Comparison of ENCODE assay signal across 8 mouse cellular contexts in the genomic region with DNA sequence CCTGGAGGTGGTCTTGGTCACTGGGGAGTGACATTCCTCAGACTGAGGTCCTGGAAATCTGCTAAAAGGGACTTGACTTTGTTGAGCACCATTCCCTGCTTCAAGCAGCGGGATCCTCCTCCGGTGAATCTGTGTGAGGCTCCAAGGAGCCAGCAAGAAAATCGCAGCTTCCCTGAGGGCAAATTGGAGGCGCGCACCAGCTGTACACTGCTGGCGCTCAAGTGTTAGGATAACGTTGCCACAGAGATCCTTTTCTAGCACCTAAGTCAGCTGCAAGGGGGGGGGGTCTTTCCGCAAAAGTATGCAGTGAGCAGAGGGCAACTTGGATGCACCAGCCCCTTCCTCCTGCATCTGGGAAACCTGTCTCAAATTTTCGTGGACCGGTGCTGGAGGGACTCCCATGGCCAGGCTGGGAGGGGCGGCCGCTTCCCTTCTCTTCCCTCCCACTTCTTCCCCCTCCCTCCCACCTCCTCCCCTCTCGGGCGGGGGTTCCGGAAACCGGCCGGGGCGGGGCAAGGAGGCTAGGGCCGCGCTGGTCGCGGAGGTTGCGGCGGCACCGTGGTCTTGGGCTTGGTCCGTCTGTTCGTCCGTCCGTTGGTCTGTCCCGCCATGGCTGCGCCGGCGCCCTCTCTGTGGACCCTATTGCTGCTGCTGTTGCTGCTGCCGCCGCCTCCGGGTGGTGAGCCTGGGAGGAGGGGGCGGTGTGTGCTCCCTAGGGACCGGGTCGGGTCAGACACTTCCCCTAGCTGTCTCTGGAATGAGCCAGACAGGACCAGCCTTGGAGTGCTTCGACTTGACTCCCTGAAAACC. TPM values are rescaled to one million over a fixed set of nuclear protein-coding genes. Genes with fewer than 3 reads are reported as not detected.
DNase-seq lines count a peak whose midpoint lies in the region; ATAC-seq and TF ChIP-seq lines count a peak whose summit lies in the region.

Gene Shisa5, plus strand, starts transcription at position 480 of the 810 bp plus-strand sequence.

- H3K4me2 ChIP-seq in intestine, embryonic 16.5 days (ENCODE audit: low read depth, low read length): peak within 1 kb of the TSS; percentile 74
- peak within 1 kb of the TSS; percentile 81 for H3K4me2 ChIP-seq in limb, embryonic 14.5 days (replicated peaks; ENCODE audit: low read depth, low read length, severe bottlenecking)
- peak within 1 kb of the TSS; percentile 87 for H3K4me2 ChIP-seq in midbrain, embryonic 14.5 days (ENCODE audit: low read length)

- H3K27ac ChIP-seq in intestine, embryonic 16.5 days (ENCODE audit: low read length): peak within 1 kb of the TSS; percentile 93
- peak within 1 kb of the TSS; percentile 55 for H3K27ac ChIP-seq in limb, embryonic 14.5 days (replicated peaks; ENCODE audit: low read depth, low read length)
- H3K27ac ChIP-seq in midbrain, embryonic 14.5 days (replicated peaks; ENCODE audit: low read depth, low read length): no peak within 1 kb of the TSS

- no peaks in the 10 kb centered on the region for H3K9me3 ChIP-seq in intestine, embryonic 16.5 days (ENCODE audit: control insufficient read depth, low read length)
- no peaks in the 10 kb centered on the region for H3K9me3 ChIP-seq in limb, embryonic 14.5 days (ENCODE audit: control insufficient read depth, low read length)
- no peaks in the 10 kb centered on the region for H3K9me3 ChIP-seq in midbrain, embryonic 14.5 days (ENCODE audit: control insufficient read depth, low read length)

- WGBS in intestine, embryonic 16.5 days: under 1% methylated on average over 40 of the region's 40 CpGs
- 1% methylated on average over 36 of the region's 40 CpGs for WGBS in limb, embryonic 14.5 days
- WGBS in midbrain, embryonic 14.5 days: under 1% methylated on average over 40 of the region's 40 CpGs

- H3K4me1 ChIP-seq in intestine, embryonic 16.5 days (ENCODE audit: control insufficient read depth, insufficient read depth, low read length): peaks cover 30% of the 10 kb centered on the region
- peaks cover 13% of the 10 kb centered on the region; the same call in 1 of the 2 replicates for H3K4me1 ChIP-seq in limb, embryonic 14.5 days (ENCODE audit: control insufficient read depth, insufficient read depth, low read length)
- H3K4me1 ChIP-seq in midbrain, embryonic 14.5 days (ENCODE audit: control insufficient read depth, insufficient read depth, low read length): no peaks in the 10 kb centered on the region; the same call in 1 of the 2 replicates

- peak; percentile 27 for DNase-seq in right cerebral cortex, postnatal 25 days
- no peak for DNase-seq in right cerebral cortex, adult 18-20 months
- DNase-seq in embryo, embryonic 10 days (ENCODE audit: low spot score): peak; percentile 77
- peak; percentile 75 for DNase-seq in limb, embryonic 14.5 days (ENCODE audit: low spot score)
- DNase-seq in midbrain, embryonic 14.5 days: peak; percentile 71
- DNase-seq in testis, postnatal 10 days (ENCODE audit: low spot score): peak; percentile 87

- peak; percentile 96 for ATAC-seq in granulocyte monocyte progenitor cell, adult 5-6 weeks (replicated peaks; ENCODE audit: poor library complexity, severe bottlenecking)
- ATAC-seq in intestine, embryonic 16.5 days: peak; percentile 82
- ATAC-seq in limb, embryonic 14.5 days (ENCODE audit: low FRiP score, low read depth): peak; percentile 95
- peak; percentile 53; the same call in 1 of the 2 replicates for ATAC-seq in midbrain, embryonic 14.5 days (ENCODE audit: low FRiP score, low TSS enrichment)

- H3K9ac ChIP-seq in intestine, embryonic 16.5 days (ENCODE audit: low read depth, low read length): peak within 1 kb of the TSS; percentile 92
- peak within 1 kb of the TSS; percentile 84 for H3K9ac ChIP-seq in limb, embryonic 14.5 days (ENCODE audit: low read depth, low read length, severe bottlenecking)
- peak within 1 kb of the TSS; percentile 56 for H3K9ac ChIP-seq in midbrain, embryonic 14.5 days (replicated peaks; ENCODE audit: low read length)

- H3K36me3 ChIP-seq in intestine, embryonic 16.5 days (ENCODE audit: control insufficient read depth, insufficient read depth, low read length): no peaks in the 10 kb centered on the region
- no peaks in the 10 kb centered on the region; the same call in 1 of the 2 replicates for H3K36me3 ChIP-seq in limb, embryonic 14.5 days (ENCODE audit: control insufficient read depth, insufficient read depth, low read length)
- no peaks in the 10 kb centered on the region for H3K36me3 ChIP-seq in midbrain, embryonic 14.5 days (ENCODE audit: control insufficient read depth, insufficient read depth, low read length)

- H3K27me3 ChIP-seq in intestine, embryonic 16.5 days (replicated peaks; ENCODE audit: control insufficient read depth, insufficient read depth, low read length): no peaks in the 10 kb centered on the region
- no peaks in the 10 kb centered on the region for H3K27me3 ChIP-seq in limb, embryonic 14.5 days (ENCODE audit: control insufficient read depth, insufficient read depth, low read length)
- H3K27me3 ChIP-seq in midbrain, embryonic 14.5 days (ENCODE audit: control insufficient read depth, insufficient read depth, low read length): no peaks in the 10 kb centered on the region

- H3K4me3 ChIP-seq in intestine, embryonic 16.5 days (ENCODE audit: low read length): peak within 1 kb of the TSS; percentile 84
- peak within 1 kb of the TSS; percentile 79 for H3K4me3 ChIP-seq in limb, embryonic 14.5 days (replicated peaks; ENCODE audit: low read length)
- H3K4me3 ChIP-seq in midbrain, embryonic 14.5 days (replicated peaks; ENCODE audit: low read depth, low read length): peak within 1 kb of the TSS; percentile 51

- peak; percentile 86; the same call in 1 of the 2 replicates for TF ChIP-seq POLR2A in limb, embryonic 14.5 days (IDR thresholded peaks at IDR 0.05; ENCODE audit: borderline replicate concordance, extremely low read depth, insufficient read depth, insufficient read length)

RNA-seq across cellular contexts. Expression of gene Shisa5, which starts in this region (rescaled TPM):
- total RNA-seq in granulocyte monocyte progenitor cell, adult 5-6 weeks (2014; fragmentation: Nextera tagmentation): 56.8 and 75.0 TPM in 2 replicates
- 54.4 and 80.8 TPM in 2 replicates for total RNA-seq in granulocyte monocyte progenitor cell, adult 5-6 weeks (2017)
- polyA plus RNA-seq in intestine, embryonic 16.5 days (2015; fragmentation: Nextera tagmentation; extraction: Ambion mirVana): 162 and 184 TPM in 2 replicates
- polyA plus RNA-seq in limb, embryonic 14.5 days (2012; rRNA removed): 150 and 245 TPM in 2 replicates
- polyA plus RNA-seq in limb, embryonic 14.5 days (2014; fragmentation: Nextera tagmentation; extraction: Ambion mirVana): 82.4 and 86.7 TPM in 2 replicates
- 49.1 and 49.9 TPM in 2 replicates for polyA plus RNA-seq in midbrain, embryonic 14.5 days (2014; fragmentation: Nextera tagmentation; extraction: Ambion mirVana)
